Mouse (Mus musculus): Measurements from ENCODE around the gene Mitf. TPM values are rescaled to one million over a fixed set of nuclear protein-coding genes. Genes with fewer than 3 reads are reported as not detected.
A peak's percentile ranks its signal among the peaks of the same experiment; 100 is the strongest.

The Mitf gene
- polyA plus RNA-seq, 1 experiment from 2014 or later, result 21.7 TPM

DNA sequence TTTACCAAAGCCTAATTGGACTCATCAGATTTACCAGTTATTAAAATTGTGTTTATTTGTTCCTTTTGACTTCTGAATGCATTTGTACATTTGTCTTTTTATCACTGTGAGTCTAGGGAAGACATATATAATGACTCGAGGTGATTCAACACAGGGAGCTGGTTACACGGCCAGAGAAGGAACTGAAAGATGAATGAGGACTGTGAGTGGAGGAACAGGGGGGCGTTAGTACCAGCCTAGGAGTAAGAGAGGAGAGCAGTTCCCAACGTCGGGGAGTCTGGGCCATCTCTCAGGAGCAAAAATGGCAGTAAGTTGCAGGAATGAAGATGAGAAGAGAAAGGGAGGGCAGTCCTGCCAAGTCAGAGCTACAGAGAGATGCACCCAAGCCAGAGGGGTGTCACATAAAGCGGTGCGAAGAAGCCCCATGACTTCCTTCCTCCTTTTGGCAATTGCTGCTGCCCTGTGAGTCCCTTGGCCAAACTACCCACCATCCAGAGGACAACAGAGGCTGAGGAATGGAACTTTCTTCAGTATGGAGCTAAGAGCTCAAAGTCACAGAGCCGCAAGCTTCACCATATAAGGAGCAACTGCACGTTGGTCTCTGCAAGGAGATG is 18.4 kb upstream of the Mitf start:
- Histone ChIP-seq H3K9me3 (replicated peaks) (no peaks in the 10 kb centered on the region), H3K4me1 (replicated peaks) (no peaks in the 10 kb centered on the region), H3K36me3 (no peaks in the 10 kb centered on the region), H3K4me3 (no peak overlapping the region), H3K9ac (no peak overlapping the region), H3K4me2 (no peak overlapping the region), H3K27me3 (no peaks in the 10 kb centered on the region), H3K27ac (no peak overlapping the region)
- WGBS, result 75% methylated on average over 9 of the region's 9 CpGs
- ATAC-seq (replicated peaks; ENCODE audit: insufficient number of reproducible peaks, insufficient read depth, low FRiP score, low read depth), result no peak

DNA sequence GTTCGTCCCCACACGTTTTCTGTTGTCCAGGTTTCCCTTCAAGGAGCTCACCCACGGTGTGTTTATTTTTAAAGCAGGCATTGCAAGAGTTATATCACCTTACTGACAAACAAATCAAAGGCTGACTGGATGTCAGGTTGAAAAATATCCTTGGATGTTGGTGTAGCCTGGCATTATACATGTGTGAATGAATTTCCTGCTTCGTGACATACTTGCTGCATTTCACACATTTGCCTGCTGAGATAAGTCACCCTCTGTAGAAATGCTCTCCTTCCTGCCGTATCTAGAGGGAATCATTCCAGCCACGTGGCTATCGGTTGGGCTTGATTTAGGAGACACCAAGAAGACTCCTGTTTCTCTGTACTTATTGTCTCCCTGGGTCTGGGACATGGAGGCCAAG is 17.2 kb upstream of the Mitf start:
- H3K27me3 ChIP-seq, result no peaks in the 10 kb centered on the region
- no peaks in the 10 kb centered on the region for H3K36me3 ChIP-seq
- H3K9me3 ChIP-seq (replicated peaks), result no peaks in the 10 kb centered on the region
- no peak overlapping the region for H3K27ac ChIP-seq
- no peaks in the 10 kb centered on the region for H3K4me1 ChIP-seq (replicated peaks)
- no peak overlapping the region for H3K4me3 ChIP-seq
- no peak overlapping the region for H3K9ac ChIP-seq
- 54% methylated on average over 7 of the region's 7 CpGs for WGBS
- no peak for ATAC-seq (replicated peaks; ENCODE audit: insufficient number of reproducible peaks, insufficient read depth, low FRiP score, low read depth)
- H3K4me2 ChIP-seq, result no peak overlapping the region

DNA sequence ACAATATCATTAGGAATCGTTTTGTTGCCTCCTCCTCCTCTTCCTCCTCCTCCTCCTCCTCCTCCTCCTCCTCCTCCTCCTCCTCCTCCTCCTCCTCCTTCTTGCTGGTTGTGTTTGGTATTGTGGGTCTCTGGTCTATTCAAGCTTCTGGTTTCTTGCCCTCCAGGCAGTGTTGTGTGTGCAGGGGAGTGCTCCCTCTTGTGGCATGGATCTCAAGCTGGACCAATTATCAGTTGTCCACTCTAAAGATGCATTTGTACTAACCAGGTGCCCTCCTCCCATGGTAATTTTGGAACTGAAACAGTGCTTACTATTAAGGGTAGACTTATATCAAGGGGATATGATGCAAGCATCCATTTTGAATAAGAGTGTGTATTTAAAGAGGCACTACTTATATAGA is 14.7 kb upstream of the Mitf start:
- Histone ChIP-seq H3K9ac (no peak overlapping the region), H3K36me3 (no peaks in the 10 kb centered on the region), H3K4me3 (no peak overlapping the region), H3K27ac (no peak overlapping the region), H3K9me3 (replicated peaks) (no peaks in the 10 kb centered on the region), H3K4me1 (replicated peaks) (no peaks in the 10 kb centered on the region), H3K4me2 (no peak overlapping the region), H3K27me3 (no peaks in the 10 kb centered on the region)
- ATAC-seq (replicated peaks; ENCODE audit: insufficient number of reproducible peaks, insufficient read depth, low FRiP score, low read depth), result no peak
- WGBS, result 75% methylated on average over 1 of the region's 1 CpGs

DNA sequence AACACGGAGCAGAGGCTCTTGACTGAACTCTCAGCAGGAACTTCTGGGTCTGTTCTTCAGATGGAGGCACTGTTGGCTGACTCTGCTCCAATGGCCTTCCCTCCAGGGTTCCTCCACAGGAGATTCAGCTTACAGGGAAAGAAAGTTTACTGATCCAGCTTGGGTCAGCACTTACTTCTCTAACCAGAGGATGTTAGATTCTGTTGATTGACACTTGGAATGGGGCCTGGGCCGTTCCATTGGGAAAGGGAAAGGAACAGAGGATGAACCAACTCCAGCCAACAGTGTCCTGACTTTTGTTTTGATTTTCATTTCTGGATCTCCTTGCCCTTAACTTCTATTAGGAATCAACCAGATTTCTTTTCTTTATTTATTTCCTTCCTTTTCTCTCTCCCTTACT is 11.7 kb upstream of the Mitf start:
- Histone ChIP-seq H3K4me2 (no peak overlapping the region), H3K4me1 (replicated peaks) (no peaks in the 10 kb centered on the region), H3K9ac (no peak overlapping the region), H3K27me3 (no peaks in the 10 kb centered on the region), H3K27ac (no peak overlapping the region), H3K36me3 (no peaks in the 10 kb centered on the region), H3K9me3 (replicated peaks) (no peaks in the 10 kb centered on the region), H3K4me3 (no peak overlapping the region)
- 39% methylated on average over 2 of the region's 2 CpGs for WGBS
- ATAC-seq (replicated peaks; ENCODE audit: insufficient number of reproducible peaks, insufficient read depth, low FRiP score, low read depth), result no peak

DNA sequence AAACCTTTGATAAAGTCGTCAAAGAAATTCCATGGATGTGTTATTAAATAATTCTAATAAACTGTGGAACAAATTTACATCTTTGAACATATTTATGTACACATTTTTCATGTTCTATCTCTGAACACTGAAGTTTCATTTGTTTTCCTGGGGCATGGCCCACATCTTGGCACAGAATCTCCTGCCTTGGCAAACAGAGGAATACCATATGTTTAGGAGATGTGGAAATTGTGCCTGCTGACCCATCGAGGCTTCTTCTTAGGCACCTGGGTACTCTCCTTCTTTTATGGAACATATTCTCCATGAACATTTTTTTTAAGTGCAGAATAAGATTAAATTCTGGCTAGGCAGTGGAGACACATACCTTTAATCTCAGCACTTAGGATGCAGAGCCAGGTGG is 6.2 kb upstream of the Mitf start:
- Histone ChIP-seq H3K27ac (no peak overlapping the region), H3K9ac (no peak overlapping the region), H3K27me3 (no peaks in the 10 kb centered on the region), H3K36me3 (no peaks in the 10 kb centered on the region), H3K4me1 (replicated peaks) (no peaks in the 10 kb centered on the region), H3K4me3 (no peak overlapping the region), H3K9me3 (replicated peaks) (no peaks in the 10 kb centered on the region), H3K4me2 (no peak overlapping the region)
- no peak for ATAC-seq (replicated peaks; ENCODE audit: insufficient number of reproducible peaks, insufficient read depth, low FRiP score, low read depth)
- WGBS, result 64% methylated on average over 2 of the region's 2 CpGs

DNA sequence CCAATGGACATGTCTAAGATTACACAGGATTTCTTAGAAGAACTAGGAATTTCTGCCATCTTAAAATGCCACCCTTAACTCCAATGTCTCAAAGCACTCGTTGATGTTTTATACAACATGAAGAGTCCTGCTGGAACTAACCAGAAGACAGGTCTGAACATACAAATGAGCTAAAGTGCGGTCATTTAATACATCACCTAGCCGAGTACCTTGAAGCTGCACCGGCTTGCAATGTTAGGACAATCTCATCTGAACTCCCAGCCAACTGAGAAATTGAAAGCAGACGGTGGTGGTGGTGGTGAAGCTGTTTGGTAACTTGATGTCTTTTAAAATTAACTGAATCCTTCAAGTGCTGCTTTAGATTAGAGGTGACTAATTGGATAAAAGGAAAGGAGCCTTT is 801 bp upstream of the Mitf start:
- Histone ChIP-seq H3K27me3 (no peaks in the 10 kb centered on the region), H3K4me3 (peak overlapping the region; percentile 64), H3K36me3 (no peaks in the 10 kb centered on the region), H3K4me2 (peak overlapping the region; percentile 97), H3K4me1 (replicated peaks) (peaks cover 21% of the 10 kb centered on the region), H3K27ac (no peak overlapping the region), H3K9me3 (replicated peaks) (no peaks in the 10 kb centered on the region), H3K9ac (peak overlapping the region; percentile 57)
- ATAC-seq (replicated peaks; ENCODE audit: insufficient number of reproducible peaks, insufficient read depth, low FRiP score, low read depth), result no peak
- WGBS, result 35% methylated on average over 5 of the region's 5 CpGs

DNA sequence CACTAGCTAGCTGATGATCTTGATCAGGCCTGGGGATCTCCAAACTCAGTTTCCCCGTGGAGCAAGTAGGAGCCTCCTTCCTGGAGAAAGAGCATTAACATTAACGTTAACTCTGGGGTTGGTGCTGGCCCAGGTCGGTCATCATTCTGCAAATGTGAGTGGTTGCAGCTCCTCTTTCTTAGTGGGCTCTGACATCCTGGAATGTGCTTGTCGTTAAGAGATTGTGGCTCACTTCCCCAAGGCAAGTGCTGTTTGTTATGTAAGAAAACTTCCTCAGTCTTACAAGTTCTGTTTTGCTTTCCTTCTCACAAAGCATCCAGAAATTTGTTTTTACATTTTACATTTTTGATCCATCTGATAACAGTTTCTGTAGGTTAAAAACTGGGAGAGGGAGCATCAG is 7.3 kb downstream of the Mitf start:
- WGBS, result 15% methylated on average over 4 of the region's 4 CpGs
- Histone ChIP-seq H3K4me3 (no peak overlapping the region), H3K27me3 (no peaks in the 10 kb centered on the region), H3K4me1 (replicated peaks) (peaks cover 24% of the 10 kb centered on the region), H3K27ac (no peak overlapping the region), H3K9me3 (replicated peaks) (no peaks in the 10 kb centered on the region), H3K9ac (no peak overlapping the region), H3K36me3 (no peaks in the 10 kb centered on the region), H3K4me2 (no peak overlapping the region)
- no peak for ATAC-seq (replicated peaks; ENCODE audit: insufficient number of reproducible peaks, insufficient read depth, low FRiP score, low read depth)

DNA sequence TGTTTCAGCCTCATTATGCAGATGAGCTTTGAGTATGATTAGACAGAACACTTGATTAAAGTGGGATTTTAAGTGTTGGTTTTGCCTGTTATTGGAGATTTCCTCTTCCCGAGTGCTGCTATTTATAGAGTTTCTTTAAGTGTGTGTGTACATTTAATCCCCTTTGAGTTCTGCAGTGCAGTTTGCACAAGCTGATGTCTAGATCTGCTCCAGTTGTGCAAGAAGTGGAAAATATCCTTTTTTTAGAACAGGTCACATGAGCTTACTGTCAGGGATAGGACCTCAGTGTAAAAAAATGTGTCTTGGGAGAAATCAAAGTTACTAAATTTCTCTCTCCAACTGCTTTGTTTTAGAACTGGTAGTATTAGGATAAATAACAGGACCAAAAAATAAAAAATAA is 8.9 kb downstream of the Mitf start:
- Histone ChIP-seq H3K4me3 (no peak overlapping the region), H3K9ac (no peak overlapping the region), H3K4me1 (replicated peaks) (peaks cover 19% of the 10 kb centered on the region), H3K27ac (no peak overlapping the region), H3K27me3 (no peaks in the 10 kb centered on the region), H3K4me2 (no peak overlapping the region), H3K36me3 (no peaks in the 10 kb centered on the region), H3K9me3 (replicated peaks) (no peaks in the 10 kb centered on the region)
- 27% methylated on average over 1 of the region's 1 CpGs for WGBS
- no peak for ATAC-seq (replicated peaks; ENCODE audit: insufficient number of reproducible peaks, insufficient read depth, low FRiP score, low read depth)

DNA sequence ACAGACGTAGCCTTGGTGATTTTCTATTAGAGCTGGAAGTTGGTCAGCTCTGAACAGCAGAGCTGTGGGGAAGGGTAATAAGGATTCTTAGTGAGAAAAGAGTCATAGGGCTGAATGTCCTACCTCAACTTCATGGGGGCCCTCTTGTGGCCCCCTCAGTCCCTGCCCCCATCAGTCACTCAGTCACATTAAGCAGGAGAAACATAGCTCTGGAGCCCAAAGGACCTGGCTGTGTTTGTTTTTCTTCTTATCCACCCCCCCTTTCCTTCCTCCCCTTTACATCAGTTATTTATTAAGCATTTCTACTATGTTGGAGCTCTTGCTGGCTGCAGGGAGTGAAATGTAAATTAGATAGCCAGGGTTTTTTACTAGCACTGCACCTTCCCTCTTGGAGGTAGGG is 10.0 kb downstream of the Mitf start:
- no peaks in the 10 kb centered on the region for H3K27me3 ChIP-seq
- 71% methylated on average over 1 of the region's 1 CpGs for WGBS
- H3K9ac ChIP-seq, result no peak overlapping the region
- no peak overlapping the region for H3K4me3 ChIP-seq
- no peaks in the 10 kb centered on the region for H3K9me3 ChIP-seq (replicated peaks)
- H3K4me1 ChIP-seq (replicated peaks), result peaks cover 19% of the 10 kb centered on the region
- H3K36me3 ChIP-seq, result no peaks in the 10 kb centered on the region
- no peak overlapping the region for H3K4me2 ChIP-seq
- no peak overlapping the region for H3K27ac ChIP-seq
- no peak for ATAC-seq (replicated peaks; ENCODE audit: insufficient number of reproducible peaks, insufficient read depth, low FRiP score, low read depth)

DNA sequence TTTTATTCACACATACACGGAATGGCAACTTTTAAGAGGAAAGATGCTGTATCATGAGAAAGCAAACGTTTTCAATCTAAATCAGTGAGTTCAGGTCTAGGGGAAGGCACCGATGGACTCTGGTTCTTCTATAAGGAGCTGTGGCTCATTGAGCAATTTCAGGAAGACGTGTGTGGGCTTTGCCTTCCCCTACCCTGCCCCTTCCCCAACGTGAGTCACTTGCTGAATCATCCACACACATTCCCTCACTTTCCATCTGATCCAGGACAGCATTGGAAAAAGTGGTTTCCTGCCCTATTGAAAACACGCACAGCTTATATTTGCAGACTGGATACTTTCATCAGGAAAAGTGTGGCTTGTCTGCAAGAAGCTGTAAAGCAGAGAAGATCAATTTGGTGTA is 11.3 kb downstream of the Mitf start:
- Histone ChIP-seq H3K36me3 (no peaks in the 10 kb centered on the region), H3K4me1 (replicated peaks) (peaks cover 19% of the 10 kb centered on the region), H3K27ac (no peak overlapping the region), H3K4me2 (no peak overlapping the region), H3K4me3 (no peak overlapping the region), H3K27me3 (no peaks in the 10 kb centered on the region), H3K9ac (no peak overlapping the region), H3K9me3 (replicated peaks) (no peaks in the 10 kb centered on the region)
- ATAC-seq (replicated peaks; ENCODE audit: insufficient number of reproducible peaks, insufficient read depth, low FRiP score, low read depth), result no peak
- WGBS, result 52% methylated on average over 6 of the region's 6 CpGs

DNA sequence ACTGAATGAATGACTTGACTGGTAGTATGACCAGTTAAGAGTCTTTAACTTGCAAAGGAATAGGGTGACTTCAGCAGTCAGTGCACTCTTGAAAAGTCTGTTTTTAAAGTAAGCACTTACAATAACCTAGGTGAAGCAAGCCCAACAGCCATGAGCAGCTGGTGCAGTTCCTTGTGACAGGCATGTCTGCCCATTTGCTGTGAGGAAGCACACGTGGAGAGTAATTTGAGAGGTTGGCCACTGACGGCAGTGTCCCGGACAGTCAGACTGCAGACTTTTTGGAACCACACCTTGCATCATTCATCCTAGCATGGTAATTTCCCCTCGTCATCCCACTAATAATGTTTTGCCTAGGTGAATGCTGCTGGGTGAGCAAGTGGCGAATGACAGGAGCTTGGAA is 12.1 kb downstream of the Mitf start:
- Histone ChIP-seq H3K27ac (no peak overlapping the region), H3K9me3 (replicated peaks) (no peaks in the 10 kb centered on the region), H3K27me3 (no peaks in the 10 kb centered on the region), H3K4me2 (no peak overlapping the region), H3K9ac (no peak overlapping the region), H3K36me3 (no peaks in the 10 kb centered on the region), H3K4me1 (replicated peaks) (peaks cover 19% of the 10 kb centered on the region), H3K4me3 (no peak overlapping the region)
- WGBS, result 60% methylated on average over 5 of the region's 5 CpGs
- no peak for ATAC-seq (replicated peaks; ENCODE audit: insufficient number of reproducible peaks, insufficient read depth, low FRiP score, low read depth)

DNA sequence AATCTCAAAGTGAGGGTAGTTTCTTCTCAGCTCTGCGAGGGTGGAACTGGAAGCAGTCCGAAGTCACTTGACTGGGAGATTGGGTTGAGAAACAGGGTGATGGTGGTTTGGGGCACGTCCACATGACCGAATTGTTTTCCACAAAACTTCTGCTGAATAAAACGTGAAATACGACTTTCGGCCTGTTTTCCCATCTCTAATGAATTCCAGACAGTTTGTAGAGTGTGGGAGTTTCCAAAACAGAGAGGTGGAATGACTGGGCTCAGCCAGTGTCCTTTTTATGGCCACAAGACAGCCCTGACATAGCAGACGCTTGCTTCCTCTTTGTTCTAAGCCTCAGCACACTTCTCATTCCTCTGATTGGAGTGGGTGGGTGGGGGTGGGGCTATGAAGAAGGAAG is 13.7 kb downstream of the Mitf start:
- Histone ChIP-seq H3K4me2 (no peak overlapping the region), H3K9ac (no peak overlapping the region), H3K9me3 (replicated peaks) (no peaks in the 10 kb centered on the region), H3K36me3 (no peaks in the 10 kb centered on the region), H3K4me1 (replicated peaks) (peaks cover 8% of the 10 kb centered on the region), H3K27ac (no peak overlapping the region), H3K4me3 (no peak overlapping the region), H3K27me3 (no peaks in the 10 kb centered on the region)
- 63% methylated on average over 8 of the region's 8 CpGs for WGBS
- no peak for ATAC-seq (replicated peaks; ENCODE audit: insufficient number of reproducible peaks, insufficient read depth, low FRiP score, low read depth)
